Comparison of ENCODE assay signal across 8 mouse cellular contexts in genomic region chr17:34605609-34606008, GRCm38 (mm10). TPM values are rescaled to one million over a fixed set of nuclear protein-coding genes. Genes with fewer than 3 reads are reported as not detected.
A peak's percentile ranks its signal among the peaks of the same experiment; 100 is the strongest.
DNase-seq lines count a peak whose midpoint lies in the region; ATAC-seq and TF ChIP-seq lines count a peak whose summit lies in the region.

No protein-coding gene starts in this region.

- H3K4me3 ChIP-seq in intestine, postnatal 0 days (ENCODE audit: low read depth, low read length) = peak overlapping the region; percentile 79
- H3K4me3 ChIP-seq in midbrain, embryonic 11.5 days (ENCODE audit: low read depth, low read length) = peak overlapping the region; percentile 99

- peak overlapping the region; percentile 91 for H3K27ac ChIP-seq in intestine, postnatal 0 days (ENCODE audit: low read depth, low read length)
- H3K27ac ChIP-seq in midbrain, embryonic 11.5 days (ENCODE audit: low read depth, low read length) = peak overlapping the region; percentile 88

- H3K9me3 ChIP-seq in intestine, postnatal 0 days (ENCODE audit: control insufficient read depth) = no peaks in the 10 kb centered on the region
- no peaks in the 10 kb centered on the region for H3K9me3 ChIP-seq in midbrain, embryonic 11.5 days (ENCODE audit: control insufficient read depth, low read length)

- ATAC-seq in intestine, postnatal 0 days = peak; percentile 8; the same call in 1 of the 2 replicates
- ATAC-seq in midbrain, embryonic 11.5 days (ENCODE audit: low FRiP score) = peak; percentile 51

- peak overlapping the region; percentile 91 for H3K4me2 ChIP-seq in intestine, postnatal 0 days (replicated peaks; ENCODE audit: low read depth)
- H3K4me2 ChIP-seq in midbrain, embryonic 11.5 days = peak overlapping the region; percentile 97

- WGBS in intestine, postnatal 0 days = under 1% methylated on average over 26 of the region's 30 CpGs
- WGBS in midbrain, embryonic 11.5 days = under 1% methylated on average over 29 of the region's 30 CpGs

- H3K36me3 ChIP-seq in intestine, postnatal 0 days (ENCODE audit: control insufficient read depth, insufficient read depth) = peaks cover 26% of the 10 kb centered on the region; the same call in 1 of the 2 replicates
- peaks cover 3% of the 10 kb centered on the region for H3K36me3 ChIP-seq in midbrain, embryonic 11.5 days (ENCODE audit: control insufficient read depth, insufficient read depth, low read length)

- H3K27me3 ChIP-seq in intestine, postnatal 0 days (replicated peaks; ENCODE audit: control insufficient read depth, insufficient read depth, low read length) = no peaks in the 10 kb centered on the region
- H3K27me3 ChIP-seq in midbrain, embryonic 11.5 days (ENCODE audit: control insufficient read depth, insufficient read depth, low read length) = no peaks in the 10 kb centered on the region

- H3K9ac ChIP-seq in intestine, postnatal 0 days (ENCODE audit: low read depth, low read length) = peak overlapping the region; percentile 85
- H3K9ac ChIP-seq in midbrain, embryonic 11.5 days (ENCODE audit: low read length) = peak overlapping the region; percentile 96

- intact Hi-C loops in left cerebral cortex, postnatal 4 days (cut with DNase I) = no loop called here

- 0 out of 2 replicates have a peak, but pooled peaks cover 7% of the 10 kb centered on the region for H3K4me1 ChIP-seq in intestine, postnatal 0 days (replicated peaks; ENCODE audit: control insufficient read depth, insufficient read depth, low read length)
- H3K4me1 ChIP-seq in midbrain, embryonic 11.5 days (ENCODE audit: control insufficient read depth, insufficient read depth, low read length) = peaks cover 26% of the 10 kb centered on the region

- peak; percentile 99 for DNase-seq in adrenal gland, postnatal 10 days
- DNase-seq in embryo, embryonic 9.5 days (ENCODE audit: extremely low spot score) = peak; percentile 94
- peak; percentile 95 to 97 for DNase-seq in gastrocnemius, postnatal 4 days (ENCODE audit: low spot score in 2 of 2)
- DNase-seq in left cerebral cortex, postnatal 4 days = peak; percentile 99
- peak; percentile 99 for DNase-seq in midbrain, embryonic 11.5 days (ENCODE audit: low spot score, missing footprints)
- DNase-seq in right cerebral cortex, postnatal 4 days = peak; percentile 98
- DNase-seq in yolk sac, embryonic 10.5 days (ENCODE audit: low spot score) = peak; percentile 96

- TF ChIP-seq CTCF in intestine, postnatal 0 days (IDR thresholded peaks at IDR 0.05; ENCODE audit: low read depth) = no peak

RNA-seq across cellular contexts. Expression of gene Agpat1, which starts 1.5 kb away (rescaled TPM):
- 10 to 100 TPM; 92.7 TPM for total RNA-seq in adrenal gland, postnatal 10 days (2021)
- total RNA-seq in gastrocnemius, postnatal 4 days (2021) = 10 to 100 TPM; 42.0 to 42.9 TPM
- 53.2 and 55.6 TPM in 2 replicates for polyA plus RNA-seq in intestine, postnatal 0 days (2015; fragmentation: Nextera tagmentation; extraction: Ambion mirVana)
- total RNA-seq in left cerebral cortex, postnatal 4 days (2021) = 100 to 1,000 TPM; 145 to 154 TPM
- polyA plus RNA-seq in midbrain, embryonic 11.5 days (2014; fragmentation: Nextera tagmentation; extraction: Ambion mirVana) = 68.4 and 75.3 TPM in 2 replicates

RNA-seq across cellular contexts. Expression of gene Rnf5, which starts 2.1 kb away (rescaled TPM):
- total RNA-seq in adrenal gland, postnatal 10 days (2021) = 10 to 100 TPM; 70.4 to 71.5 TPM
- 10 to 100 TPM; 23.8 to 24.1 TPM for total RNA-seq in gastrocnemius, postnatal 4 days (2021)
- 123 and 135 TPM in 2 replicates for polyA plus RNA-seq in intestine, postnatal 0 days (2015; fragmentation: Nextera tagmentation; extraction: Ambion mirVana)
- 100 to 1,000 TPM; 106 to 109 TPM for total RNA-seq in left cerebral cortex, postnatal 4 days (2021)
- polyA plus RNA-seq in midbrain, embryonic 11.5 days (2014; fragmentation: Nextera tagmentation; extraction: Ambion mirVana) = 180 and 185 TPM in 2 replicates

RNA-seq across cellular contexts. Expression of gene Ager, which starts 7.9 kb away (rescaled TPM):
- 1 to 10 TPM; 2.0 to 4.3 TPM for total RNA-seq in adrenal gland, postnatal 10 days (2021)
- total RNA-seq in gastrocnemius, postnatal 4 days (2021) = 1 to 10 TPM; 2.0 to 3.0 TPM
- polyA plus RNA-seq in intestine, postnatal 0 days (2015; fragmentation: Nextera tagmentation; extraction: Ambion mirVana) = 1.3 and 1.5 TPM in 2 replicates
- 1 to 10 TPM; 1.8 TPM for total RNA-seq in left cerebral cortex, postnatal 4 days (2021)
- polyA plus RNA-seq in midbrain, embryonic 11.5 days (2014; fragmentation: Nextera tagmentation; extraction: Ambion mirVana) = 1.4 and 1.6 TPM in 2 replicates

RNA-seq across cellular contexts. Expression of gene Egfl8, which starts 10.2 kb away (rescaled TPM):
- 1 to 10 TPM; 6.1 to 9.9 TPM for total RNA-seq in adrenal gland, postnatal 10 days (2021)
- total RNA-seq in gastrocnemius, postnatal 4 days (2021) = 10 to 100 TPM; 20.7 to 23.1 TPM
- polyA plus RNA-seq in intestine, postnatal 0 days (2015; fragmentation: Nextera tagmentation; extraction: Ambion mirVana) = 2.5 and 2.7 TPM in 2 replicates
- total RNA-seq in left cerebral cortex, postnatal 4 days (2021) = 1 to 10 TPM; 4.9 to 5.9 TPM
- polyA plus RNA-seq in midbrain, embryonic 11.5 days (2014; fragmentation: Nextera tagmentation; extraction: Ambion mirVana) = 3.3 and 3.8 TPM in 2 replicates

RNA-seq across cellular contexts. Expression of gene Pbx2, which starts 14.5 kb away (rescaled TPM):
- 10 to 100 TPM; 39.0 to 52.4 TPM for total RNA-seq in adrenal gland, postnatal 10 days (2021)
- total RNA-seq in gastrocnemius, postnatal 4 days (2021) = 10 to 100 TPM; 48.7 to 53.5 TPM
- 6.1 and 6.5 TPM in 2 replicates for polyA plus RNA-seq in intestine, postnatal 0 days (2015; fragmentation: Nextera tagmentation; extraction: Ambion mirVana)
- 10 to 100 TPM; 36.2 to 39.3 TPM for total RNA-seq in left cerebral cortex, postnatal 4 days (2021)
- 17.3 and 20.1 TPM in 2 replicates for polyA plus RNA-seq in midbrain, embryonic 11.5 days (2014; fragmentation: Nextera tagmentation; extraction: Ambion mirVana)

Comparison
In these comparisons a context has a peak if more than half of its experiments do, and no peak if none do; other contexts are left out.
1. Peak in every context shown above with its lines: DNase-seq, ATAC-seq, H3K4me3 ChIP-seq and H3K27ac ChIP-seq.